Mouse (Mus musculus) CH12.LX (cell line): ENCODE measurements around the gene Gm10959. TPM values are rescaled to one million over a fixed set of nuclear protein-coding genes. Genes with fewer than 3 reads are reported as not detected.

Experiments used
- DNase-seq: peaks from one replicate; pipeline ENCODE4 v3.0.0-alpha.2; 2013; ENCODE audit errors: extremely low read depth
- H3K27ac ChIP-seq: 2 replicates; pipeline ENCODE4 v1.5.1; 2012; ENCODE audit warnings: low read depth, mild to moderate bottlenecking, control low read depth, moderate library complexity; ENCODE audit not compliant: insufficient read depth
- H3K27me3 ChIP-seq: replicated peaks from 2 replicates; pipeline ENCODE3; 2012; ENCODE audit warnings: inconsistent platforms
- H3K36me3 ChIP-seq, 2 experiments: replicated peaks in 1 of 2; 2 replicates each; pipeline versions ENCODE3 to v1.6.1; 2012; ENCODE audit warnings: inconsistent platforms in 1 of 2, low read length in 1 of 2, mild to moderate bottlenecking in 1 of 2, mixed read lengths in 1 of 2, moderate library complexity in 1 of 2; ENCODE audit not compliant: control insufficient read depth in 1 of 2, insufficient read depth in 1 of 2
- H3K4me1 ChIP-seq, 2 experiments: 2 replicates each; pipeline ENCODE4 v1.6.1; 2012; ENCODE audit warnings: inconsistent platforms in 1 of 2, moderate library complexity in 1 of 2; ENCODE audit not compliant: insufficient read depth in 2 of 2, control insufficient read depth in 1 of 2
- H3K4me2 ChIP-seq: 2 replicates; pipeline ENCODE4 v1.6.1; 2012; ENCODE audit warnings: low read depth, mild to moderate bottlenecking, control low read depth; ENCODE audit not compliant: poor library complexity, insufficient read depth, severe bottlenecking
- H3K4me3 ChIP-seq, 3 experiments: fragments of 150-350 bp in 1 of 3; sonication (generic) in 1 of 3; replicated peaks in 1 of 3; 2 replicates each; pipeline versions ENCODE3 to v1.5.1; 2011 to 2012; ENCODE audit warnings: low read depth in 2 of 3, low read length in 2 of 3, mild to moderate bottlenecking in 2 of 3, moderate library complexity in 2 of 3, control low read depth in 1 of 3, improper control_type of control experiment in 1 of 3, inconsistent platforms in 1 of 3, mixed read lengths in 1 of 3; ENCODE audit not compliant: poor library complexity in 1 of 3
- H3K79me2 ChIP-seq: replicated peaks from 2 replicates; pipeline ENCODE4 v1.6.1; 2012; ENCODE audit warnings: mild to moderate bottlenecking, moderate library complexity; ENCODE audit not compliant: control insufficient read depth, poor library complexity, insufficient read depth, severe bottlenecking; ENCODE audit errors: extremely low read depth
- H3K9ac ChIP-seq: 2 replicates; pipeline ENCODE4 v1.6.1; 2012; ENCODE audit warnings: low read depth, mild to moderate bottlenecking, control low read depth, moderate library complexity; ENCODE audit not compliant: insufficient read depth
- H3K9me3 ChIP-seq: replicated peaks from 2 replicates; pipeline ENCODE3; 2012; ENCODE audit warnings: low read length, inconsistent platforms, mixed read lengths
- BHLHE40 ChIP-seq: IDR thresholded peaks from 2 replicates; pipeline ENCODE4 v1.6.1; 2011; ENCODE audit warnings: mild to moderate bottlenecking, low read depth, low read length, improper control_type of control experiment
- CHD1 ChIP-seq: IDR thresholded peaks from 2 replicates; pipeline ENCODE4 v1.6.1; 2012; ENCODE audit warnings: low read depth, low read length, improper control_type of control experiment, inconsistent platforms
- CHD2 ChIP-seq: IDR thresholded peaks from 2 replicates; pipeline ENCODE4 v1.6.1; 2011; ENCODE audit warnings: low read length, improper control_type of control experiment
- CTCF ChIP-seq, 2 experiments: IDR thresholded peaks in 1 of 2; conservative IDR thresholded peaks in 1 of 2; 2 replicates each; pipeline ENCODE4 v1.5.1; 2011 to 2012; ENCODE audit warnings: low read depth in 2 of 2, low read length in 2 of 2, improper control_type of control experiment in 1 of 2, inconsistent platforms in 1 of 2, mild to moderate bottlenecking in 1 of 2, moderate library complexity in 1 of 2
- E2F4 ChIP-seq: IDR thresholded peaks from 2 replicates; pipeline ENCODE4 v1.6.1; 2011; ENCODE audit warnings: low read depth, low read length, improper control_type of control experiment; ENCODE audit not compliant: insufficient replicate concordance
- ELF1 ChIP-seq: IDR thresholded peaks from 2 replicates; pipeline ENCODE4 v1.6.1; 2014; ENCODE audit warnings: low read depth, mild to moderate bottlenecking, inconsistent platforms, low read length, improper control_type of control experiment
- ETS1 ChIP-seq: conservative IDR thresholded peaks from 2 replicates; pipeline ENCODE4 v1.6.1; 2012; ENCODE audit warnings: low read depth, mild to moderate bottlenecking, inconsistent platforms, low read length, improper control_type of control experiment, moderate library complexity
- GABPA ChIP-seq: IDR thresholded peaks from 2 replicates; pipeline ENCODE4 v1.6.1; 2012; ENCODE audit warnings: low read depth, low read length, improper control_type of control experiment, inconsistent platforms; ENCODE audit not compliant: insufficient replicate concordance
- HCFC1 ChIP-seq: IDR thresholded peaks from 2 replicates; pipeline ENCODE4 v1.6.1; 2012; ENCODE audit warnings: low read depth, mild to moderate bottlenecking, inconsistent platforms, low read length, improper control_type of control experiment
- MAFK ChIP-seq: IDR thresholded peaks from 2 replicates; pipeline ENCODE4 v1.6.1; 2011; ENCODE audit warnings: low read length, improper control_type of control experiment; ENCODE audit not compliant: insufficient replicate concordance
- MAX ChIP-seq: IDR thresholded peaks from 2 replicates; pipeline ENCODE4 v1.6.1; 2011; ENCODE audit warnings: low read length, improper control_type of control experiment
- MEF2A ChIP-seq: IDR thresholded peaks from 2 replicates; pipeline ENCODE4 v1.6.1; 2014; ENCODE audit warnings: low read depth, mild to moderate bottlenecking, inconsistent platforms, low read length, improper control_type of control experiment, borderline replicate concordance
- MXI1 ChIP-seq: IDR thresholded peaks from 2 replicates; pipeline ENCODE4 v1.6.1; 2011; ENCODE audit warnings: mild to moderate bottlenecking, low read depth, low read length, improper control_type of control experiment
- NELFE ChIP-seq: IDR thresholded peaks from 2 replicates; pipeline ENCODE4 v1.6.1; 2011; ENCODE audit warnings: low read depth, low read length, improper control_type of control experiment
- PAX5 ChIP-seq: IDR thresholded peaks from 2 replicates; pipeline ENCODE4 v1.6.1; 2012; ENCODE audit warnings: low read length, inconsistent platforms, mixed read lengths
- POLR2A ChIP-seq: IDR thresholded peaks from 2 replicates; pipeline ENCODE4 v1.6.1; 2011; ENCODE audit warnings: low read depth, mild to moderate bottlenecking, improper control_type of control experiment, low read length
- POLR2AphosphoS2 ChIP-seq: IDR thresholded peaks from 2 replicates; pipeline ENCODE4 v1.6.1; 2011; ENCODE audit warnings: low read depth, low read length, improper control_type of control experiment
- RAD21 ChIP-seq: IDR thresholded peaks from 2 replicates; pipeline ENCODE4 v1.6.1; 2011; ENCODE audit warnings: low read depth, mild to moderate bottlenecking, low read length, improper control_type of control experiment, moderate library complexity
- SIN3A ChIP-seq: IDR thresholded peaks from 2 replicates; pipeline ENCODE4 v1.6.1; 2012; ENCODE audit warnings: low read length, improper control_type of control experiment, inconsistent platforms
- SMC3 ChIP-seq: IDR thresholded peaks from 2 replicates; pipeline ENCODE4 v1.6.1; 2011; ENCODE audit warnings: low read depth, low read length, improper control_type of control experiment
- TBP ChIP-seq: conservative IDR thresholded peaks from 2 replicates; pipeline ENCODE4 v1.6.1; 2011; ENCODE audit warnings: low read depth, low read length, improper control_type of control experiment
- TCF12 ChIP-seq: IDR thresholded peaks from 2 replicates; pipeline ENCODE4 v1.6.1; 2014; ENCODE audit warnings: low read depth, mild to moderate bottlenecking, inconsistent platforms, low read length, improper control_type of control experiment
- USF2 ChIP-seq: conservative IDR thresholded peaks from 2 replicates; pipeline ENCODE4 v1.6.1; 2011; ENCODE audit warnings: low read depth, low read length, improper control_type of control experiment
- ZKSCAN1 ChIP-seq: IDR thresholded peaks from 2 replicates; pipeline ENCODE4 v1.6.1; 2012; ENCODE audit warnings: low read depth, inconsistent platforms, low read length, improper control_type of control experiment, borderline replicate concordance
- ZMIZ1 ChIP-seq: IDR thresholded peaks from 2 replicates; pipeline ENCODE4 v1.6.1; 2012; ENCODE audit warnings: low read depth, mild to moderate bottlenecking, inconsistent platforms, low read length, improper control_type of control experiment
- ZNF384 ChIP-seq: IDR thresholded peaks from 2 replicates; pipeline ENCODE4 v1.6.1; 2012; ENCODE audit warnings: low read depth, low read length, improper control_type of control experiment, inconsistent platforms
- dilution Hi-C: fragments of 300-500 bp; cut with MboI; formaldehyde crosslinking; loops from 2 replicates; pipeline ENCODE4 v1.14.3; 2020; ENCODE audit warnings: low sequenced_read_pairs; ENCODE audit not compliant: extremely low pct_unique_long_range_greater_than_20kb, extremely low pct_ligation_motif_present
- in situ Hi-C: fragments of 300-500 bp; cut with MboI; formaldehyde crosslinking; loops from 3 replicates; pipeline ENCODE4 v1.14.3; 2019; ENCODE audit warnings: low sequenced_read_pairs, low pct_ligation_motif_present, low pct_unique_long_range_greater_than_20kb, mixed read lengths
- polyA plus RNA-seq: library from polyadenylated mRNA; unstranded; fragments of >175 nt; gene quantifications from 2 replicates; pipeline ENCODE4 v1.2.1, GENCODE M21; 2012; ENCODE audit warnings: low read depth; ENCODE audit not compliant: insufficient read length
- total RNA-seq, 2 experiments: library from RNA; depleted of rRNA; stranded (reverse); fragments of 300-350 nt in 1 of 2; fragments of >200 nt in 1 of 2; gene quantifications; 2 replicates each; pipeline ENCODE4 v1.2.3; 2012 to 2014

Gm10959 gene
- total and polyA plus RNA-seq, 3 experiments, result not detected

- H3K27ac ChIP-seq, result no peak overlapping the region
- dilution Hi-C loops, result no loop called here
- H3K4me1 ChIP-seq, result no peaks in the 10 kb centered on the region
- TF ChIP-seq CHD2 (no peak), ELF1 (no peak), SMC3 (no peak), BHLHE40 (no peak)
- no peaks in the 10 kb centered on the region for H3K79me2 ChIP-seq
- H3K4me3 ChIP-seq, result no peak overlapping the region
- H3K36me3 ChIP-seq, result no peaks in the 10 kb centered on the region
- in situ Hi-C loops, result no loop called here
- no peaks in the 10 kb centered on the region for H3K9me3 ChIP-seq
- no peak overlapping the region for H3K4me2 ChIP-seq
- H3K27me3 ChIP-seq, result no peaks in the 10 kb centered on the region
- DNase-seq, result no peak
- H3K9ac ChIP-seq, result no peak overlapping the region
These were observed 45.1 kb upstream of the Gm10959 start for GRCm38 (mm10) chr3:122964301-122964700.

GRCm38 (mm10) chr3:122950129-122950528 lies 31.0 kb upstream of the Gm10959 start:
- no peak for DNase-seq
- no peaks in the 10 kb centered on the region for H3K36me3 ChIP-seq
- TF ChIP-seq CHD2, result no peak
- TF ChIP-seq ZMIZ1, result no peak
- peak; percentile 20 for TF ChIP-seq RAD21
- TF ChIP-seq NELFE, result no peak
- no peak for TF ChIP-seq ETS1
- TF ChIP-seq ZKSCAN1, result no peak
- TF ChIP-seq HCFC1, result no peak
- TF ChIP-seq TCF12, result no peak
- TF ChIP-seq USF2, result no peak
- peak; percentile 62 for TF ChIP-seq SMC3
- no peak for TF ChIP-seq ELF1
- TF ChIP-seq E2F4, result no peak
- no peak for TF ChIP-seq PAX5
- TF ChIP-seq POLR2AphosphoS2, result no peak
- no peak for TF ChIP-seq MXI1
- TF ChIP-seq ZNF384, result no peak
- TF ChIP-seq SIN3A, result no peak
- no peak for TF ChIP-seq MAFK
- TF ChIP-seq POLR2A, result no peak
- no peak for TF ChIP-seq CHD1
- no peak for TF ChIP-seq MEF2A
- TF ChIP-seq MAX, result no peak
- TF ChIP-seq CTCF (conservative IDR thresholded peaks at IDR 0.05 in 1 of 2, IDR thresholded peaks at IDR 0.05 in 1 of 2; ENCODE audit: low read depth in 2 of 2, low read length in 2 of 2), result peak in 1 of 2 experiments; percentile 56; a peak in 2 of 4 replicates
- no peak for TF ChIP-seq TBP
- no peak for TF ChIP-seq GABPA
- H3K4me2 ChIP-seq, result no peak overlapping the region
- H3K4me3 ChIP-seq, result no peak overlapping the region
- H3K9ac ChIP-seq, result no peak overlapping the region
- no peaks in the 10 kb centered on the region for H3K27me3 ChIP-seq
- H3K79me2 ChIP-seq, result no peaks in the 10 kb centered on the region
- H3K9me3 ChIP-seq, result no peaks in the 10 kb centered on the region
- H3K4me1 ChIP-seq, result peaks cover 0 to 4% of the 10 kb centered on the region in 2 experiments; a peak in 1 of 4 replicates
- H3K27ac ChIP-seq, result no peak overlapping the region
- in situ Hi-C loops (no loop called here), dilution Hi-C loops (no loop called here)
